Mouse (Mus musculus): ENCODE measurements around the gene Slc26a5. TPM values are rescaled to one million over a fixed set of nuclear protein-coding genes. Genes with fewer than 3 reads are reported as not detected.
A peak's percentile ranks its signal among the peaks of the same experiment; 100 is the strongest.

Slc26a5 gene
- polyA plus RNA-seq, 1 experiment: 0.11 TPM

- no peak for TF ChIP-seq POLR2A (IDR thresholded peaks at IDR 0.05; ENCODE audit: borderline replicate concordance, insufficient read depth, low read length)
- H3K4me1 ChIP-seq (ENCODE audit: control insufficient read depth, insufficient read depth, low read length): peaks cover 3% of the 10 kb centered on the region
- no peak overlapping the region for H3K4me3 ChIP-seq (replicated peaks; ENCODE audit: insufficient read depth, low read depth, low read length)
- WGBS: 69% methylated on average over 14 of the region's 14 CpGs
- DNase-seq: no peak
- no peaks in the 10 kb centered on the region for H3K27me3 ChIP-seq (ENCODE audit: control insufficient read depth, insufficient read depth, low read length)
- H3K27ac ChIP-seq (ENCODE audit: insufficient read depth, low read length): no peak overlapping the region
These were observed 31.2 kb upstream of the Slc26a5 start for GRCm38 (mm10) chr5:21896586-21896985.

- H3K27ac ChIP-seq (ENCODE audit: insufficient read depth, low read length): no peak overlapping the region
- no peaks in the 10 kb centered on the region; the same call in 1 of the 2 replicates for H3K4me1 ChIP-seq (ENCODE audit: control insufficient read depth, insufficient read depth, low read length)
- no peak for DNase-seq
- H3K4me3 ChIP-seq (replicated peaks; ENCODE audit: insufficient read depth, low read depth, low read length): no peak overlapping the region
- no peaks in the 10 kb centered on the region for H3K27me3 ChIP-seq (ENCODE audit: control insufficient read depth, insufficient read depth, low read length)
- 88% methylated on average over 3 of the region's 3 CpGs for WGBS
- TF ChIP-seq CTCF (IDR thresholded peaks at IDR 0.05; ENCODE audit: borderline replicate concordance, insufficient read depth, low read depth, low read length) (no peak), POLR2A (IDR thresholded peaks at IDR 0.05; ENCODE audit: borderline replicate concordance, insufficient read depth, low read length) (no peak)
These were observed 28.8 kb upstream of the Slc26a5 start for GRCm38 (mm10) chr5:21894168-21894567.

- TF ChIP-seq CTCF (IDR thresholded peaks at IDR 0.05; ENCODE audit: borderline replicate concordance, insufficient read depth, low read depth, low read length): no peak
- TF ChIP-seq POLR2A (IDR thresholded peaks at IDR 0.05; ENCODE audit: borderline replicate concordance, insufficient read depth, low read length): no peak
- no peak overlapping the region for H3K4me3 ChIP-seq (replicated peaks; ENCODE audit: insufficient read depth, low read depth, low read length)
- H3K27me3 ChIP-seq (ENCODE audit: control insufficient read depth, insufficient read depth, low read length): no peaks in the 10 kb centered on the region
- H3K4me1 ChIP-seq (ENCODE audit: control insufficient read depth, insufficient read depth, low read length): no peaks in the 10 kb centered on the region
- DNase-seq: no peak
- 69% methylated on average over 8 of the region's 8 CpGs for WGBS
- H3K27ac ChIP-seq (ENCODE audit: insufficient read depth, low read length): no peak overlapping the region
These were observed 1.3 kb upstream of the Slc26a5 start for GRCm38 (mm10) chr5:21866750-21867149.

- no peak overlapping the region for H3K27ac ChIP-seq (ENCODE audit: insufficient read depth, low read length)
- WGBS: 10% methylated on average over 6 of the region's 6 CpGs
- H3K4me1 ChIP-seq (ENCODE audit: control insufficient read depth, insufficient read depth, low read length): no peaks in the 10 kb centered on the region
- DNase-seq: peak; percentile 29 to 40
- H3K27me3 ChIP-seq (ENCODE audit: control insufficient read depth, insufficient read depth, low read length): no peaks in the 10 kb centered on the region
- TF ChIP-seq CTCF (IDR thresholded peaks at IDR 0.05; ENCODE audit: borderline replicate concordance, insufficient read depth, low read depth, low read length): no peak
- no peak for TF ChIP-seq POLR2A (IDR thresholded peaks at IDR 0.05; ENCODE audit: borderline replicate concordance, insufficient read depth, low read length)
- H3K4me3 ChIP-seq (replicated peaks; ENCODE audit: insufficient read depth, low read depth, low read length): peak overlapping the region; percentile 76
These were observed 908 bp upstream of the Slc26a5 start for GRCm38 (mm10) chr5:21866311-21866712.

- 86% methylated on average over 7 of the region's 7 CpGs for WGBS
- Histone ChIP-seq H3K4me3 (replicated peaks; ENCODE audit: insufficient read depth, low read depth, low read length) (no peak overlapping the region), H3K27me3 (ENCODE audit: control insufficient read depth, insufficient read depth, low read length) (no peaks in the 10 kb centered on the region), H3K4me1 (ENCODE audit: control insufficient read depth, insufficient read depth, low read length) (no peaks in the 10 kb centered on the region), H3K27ac (ENCODE audit: insufficient read depth, low read length) (no peak overlapping the region)
- TF ChIP-seq POLR2A (IDR thresholded peaks at IDR 0.05; ENCODE audit: borderline replicate concordance, insufficient read depth, low read length) (no peak), CTCF (IDR thresholded peaks at IDR 0.05; ENCODE audit: borderline replicate concordance, insufficient read depth, low read depth, low read length) (no peak)
- no peak for DNase-seq
These were observed 6.8 kb downstream of the Slc26a5 start for GRCm38 (mm10) chr5:21858653-21859052.

GRCm38 (mm10) chr5:21851679-21852340, 13.6 kb downstream of the Slc26a5 start:
- H3K4me3 ChIP-seq (replicated peaks; ENCODE audit: insufficient read depth, low read depth, low read length): no peak overlapping the region
- no peak for DNase-seq
- no peak for TF ChIP-seq CTCF (IDR thresholded peaks at IDR 0.05; ENCODE audit: borderline replicate concordance, insufficient read depth, low read depth, low read length)
- no peak for TF ChIP-seq POLR2A (IDR thresholded peaks at IDR 0.05; ENCODE audit: borderline replicate concordance, insufficient read depth, low read length)
- H3K4me1 ChIP-seq (ENCODE audit: control insufficient read depth, insufficient read depth, low read length): no peaks in the 10 kb centered on the region
- H3K27me3 ChIP-seq (ENCODE audit: control insufficient read depth, insufficient read depth, low read length): no peaks in the 10 kb centered on the region
- 64% methylated on average over 10 of the region's 10 CpGs for WGBS
- H3K27ac ChIP-seq (ENCODE audit: insufficient read depth, low read length): no peak overlapping the region

- Histone ChIP-seq H3K27me3 (ENCODE audit: control insufficient read depth, insufficient read depth, low read length) (no peaks in the 10 kb centered on the region), H3K4me3 (replicated peaks; ENCODE audit: insufficient read depth, low read depth, low read length) (no peak overlapping the region), H3K4me1 (ENCODE audit: control insufficient read depth, insufficient read depth, low read length) (no peaks in the 10 kb centered on the region), H3K27ac (ENCODE audit: insufficient read depth, low read length) (no peak overlapping the region)
- TF ChIP-seq CTCF (IDR thresholded peaks at IDR 0.05; ENCODE audit: borderline replicate concordance, insufficient read depth, low read depth, low read length) (no peak), POLR2A (IDR thresholded peaks at IDR 0.05; ENCODE audit: borderline replicate concordance, insufficient read depth, low read length) (no peak)
- DNase-seq: no peak
- WGBS: 85% methylated on average over 6 of the region's 6 CpGs
These were observed 18.0 kb downstream of the Slc26a5 start for GRCm38 (mm10) chr5:21847438-21847837.

GRCm38 (mm10) chr5:21846616-21847290, 18.7 kb downstream of the Slc26a5 start:
- no peaks in the 10 kb centered on the region for H3K27me3 ChIP-seq (ENCODE audit: control insufficient read depth, insufficient read depth, low read length)
- TF ChIP-seq CTCF (IDR thresholded peaks at IDR 0.05; ENCODE audit: borderline replicate concordance, insufficient read depth, low read depth, low read length) (no peak), POLR2A (IDR thresholded peaks at IDR 0.05; ENCODE audit: borderline replicate concordance, insufficient read depth, low read length) (no peak)
- no peaks in the 10 kb centered on the region for H3K4me1 ChIP-seq (ENCODE audit: control insufficient read depth, insufficient read depth, low read length)
- DNase-seq: no peak
- no peak overlapping the region for H3K27ac ChIP-seq (ENCODE audit: insufficient read depth, low read length)
- H3K4me3 ChIP-seq (replicated peaks; ENCODE audit: insufficient read depth, low read depth, low read length): no peak overlapping the region
- WGBS: 82% methylated on average over 20 of the region's 20 CpGs
